Mouse (Mus musculus) myocyte (in vitro differentiated cells): Measurements from ENCODE around the gene Lamc1.

Experiments
- CEBPB ChIP-seq: IDR thresholded peaks from 2 replicates; pipeline ENCODE4 v1.6.1; 2011; ENCODE audit warnings: mild to moderate bottlenecking, moderate library complexity; ENCODE audit not compliant: poor library complexity, insufficient read depth, severe bottlenecking
- E2F4 ChIP-seq: IDR thresholded peaks from one replicate; pipeline ENCODE4 v1.6.1; 2011; ENCODE audit warnings: mild to moderate bottlenecking, control low read depth, moderate library complexity; ENCODE audit not compliant: insufficient read depth
- MYOD1 ChIP-seq, 3 experiments: IDR thresholded peaks; one replicate each; pipeline ENCODE4 v1.6.1; 2011; ENCODE audit warnings: control low read depth in 2 of 3, low read depth in 2 of 3, mild to moderate bottlenecking in 2 of 3, moderate library complexity in 1 of 3; ENCODE audit not compliant: insufficient read length in 2 of 3, control insufficient read depth in 1 of 3
- POLR2A ChIP-seq: IDR thresholded peaks from one replicate; pipeline ENCODE4 v1.6.1; 2011; ENCODE audit warnings: low read depth, mild to moderate bottlenecking, control low read depth, moderate library complexity; ENCODE audit not compliant: insufficient read length
- SRF ChIP-seq: IDR thresholded peaks from one replicate; pipeline ENCODE4 v1.6.1; 2011; ENCODE audit warnings: low read depth; ENCODE audit not compliant: control insufficient read depth, insufficient read length
- TCF12 ChIP-seq: IDR thresholded peaks from one replicate; pipeline ENCODE4 v1.6.1; 2011; ENCODE audit warnings: mild to moderate bottlenecking, control low read depth; ENCODE audit not compliant: poor library complexity, insufficient read depth, severe bottlenecking
- TCF3 ChIP-seq: IDR thresholded peaks from one replicate; pipeline ENCODE4 v1.6.1; 2011; ENCODE audit warnings: low read depth, control low read depth; ENCODE audit not compliant: insufficient read length
- USF1 ChIP-seq: IDR thresholded peaks from one replicate; pipeline ENCODE4 v1.6.1; 2011; ENCODE audit warnings: low read depth, mild to moderate bottlenecking, control low read depth, moderate library complexity

DNA sequence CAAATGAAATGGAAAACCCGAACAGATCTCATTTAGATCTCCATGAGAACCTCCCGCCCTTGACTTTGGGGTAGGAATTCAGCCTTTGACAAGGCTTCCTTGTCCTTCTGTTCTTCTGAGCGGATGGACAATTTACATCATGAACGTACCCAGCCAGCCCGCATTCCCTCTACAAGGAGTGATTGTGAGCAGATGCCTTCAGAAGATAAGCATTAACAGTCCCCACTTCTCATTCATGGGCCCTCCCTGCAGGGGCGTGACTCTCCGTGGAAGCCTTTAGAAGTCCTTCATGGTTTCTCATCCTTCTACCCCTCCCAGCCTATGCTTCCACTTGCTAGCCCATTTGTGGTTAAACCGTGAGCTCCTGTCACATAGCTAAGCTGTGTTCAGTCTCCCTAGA lies 58.9 kb downstream of the Lamc1 start:
- TF ChIP-seq POLR2A (no peak), MYOD1 (IDR thresholded peaks at IDR 0.05; ENCODE audit: control insufficient read depth in 1 of 3, insufficient read length in 2 of 3, low read depth in 2 of 3) (no peak), SRF (no peak), TCF3 (no peak), TCF12 (no peak), CEBPB (no peak), USF1 (no peak), E2F4 (no peak)
